Comparison of ENCODE assay signal across 11 mouse cellular contexts in the genomic region with DNA sequence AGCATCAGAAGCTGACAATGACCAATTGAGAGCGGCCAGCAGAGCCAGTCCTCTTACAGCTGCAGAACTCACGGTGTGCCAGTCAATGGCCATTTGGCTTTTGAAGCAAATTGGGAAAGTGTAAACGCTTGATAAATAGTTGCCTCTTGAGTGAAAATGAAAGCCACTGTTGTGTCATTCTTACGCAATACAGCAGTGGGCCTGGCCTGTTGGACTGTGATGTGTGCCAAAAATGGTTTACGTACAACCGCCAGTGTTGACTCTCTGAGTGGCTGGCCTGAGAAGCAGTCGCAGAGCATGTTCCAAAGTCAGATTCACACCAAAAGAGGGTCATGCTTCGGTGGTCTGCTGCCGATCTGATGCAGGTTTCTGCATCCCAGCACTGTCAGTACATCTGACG. TPM values are rescaled to one million over a fixed set of nuclear protein-coding genes. Genes with fewer than 3 reads are reported as not detected.
DNase-seq lines count a peak whose midpoint lies in the region; ATAC-seq and TF ChIP-seq lines count a peak whose summit lies in the region.
"Had no signal": no experiment of that assay in that cellular context is flagged by ENCODE, and none has a peak within 500 bp of the region (broad histone marks: within the 10 kb centered on the region; RNA-seq: fewer than 3 reads in every experiment).

No protein-coding gene starts in this region.

- peak; percentile 35 for DNase-seq in adrenal gland, adult 8-10 months
- no peak for DNase-seq in adrenal gland, postnatal 4 days (ENCODE audit: low spot score in 2 of 2)
- DNase-seq in kidney, adult 9 months: peak; percentile 74
- DNase-seq in cerebellum, postnatal 4 days (ENCODE audit: low spot score in 2 of 2): no peak
- DNase-seq in forebrain, postnatal 0 days: no peak

- no peaks in the 10 kb centered on the region for H3K9me3 ChIP-seq in kidney, embryonic 16.5 days (ENCODE audit: low read length)
- H3K9me3 ChIP-seq in liver, embryonic 16.5 days (replicated peaks; ENCODE audit: control insufficient read depth, low read length): no peaks in the 10 kb centered on the region
- no peaks in the 10 kb centered on the region for H3K9me3 ChIP-seq in forebrain, postnatal 0 days (ENCODE audit: low read length)
- H3K9me3 ChIP-seq: hindbrain, embryonic 15.5 days; neural tube, embryonic 15.5 days had no signal

- no peaks in the 10 kb centered on the region for H3K36me3 ChIP-seq in kidney, embryonic 16.5 days (ENCODE audit: insufficient read depth, low read length)
- no peaks in the 10 kb centered on the region for H3K36me3 ChIP-seq in liver, embryonic 16.5 days (ENCODE audit: control insufficient read depth, insufficient read depth)
- no peaks in the 10 kb centered on the region for H3K36me3 ChIP-seq in small intestine, adult 2 months (ENCODE audit: control insufficient read depth, insufficient read depth, low read length)
- H3K36me3 ChIP-seq in forebrain, postnatal 0 days (ENCODE audit: insufficient read depth): no peaks in the 10 kb centered on the region
- H3K36me3 ChIP-seq: hindbrain, embryonic 15.5 days; neural tube, embryonic 15.5 days had no signal

- H3K9ac ChIP-seq in kidney, embryonic 16.5 days (replicated peaks; ENCODE audit: low read length): no peak overlapping the region
- no peak overlapping the region for H3K9ac ChIP-seq in liver, embryonic 16.5 days (ENCODE audit: low read depth, low read length)
- no peak overlapping the region for H3K9ac ChIP-seq in forebrain, postnatal 0 days
- H3K9ac ChIP-seq: hindbrain, embryonic 15.5 days; neural tube, embryonic 15.5 days had no signal

- no peak overlapping the region for H3K27ac ChIP-seq in kidney, embryonic 16.5 days (ENCODE audit: low read length)
- peak overlapping the region; percentile 60; the same call in 1 of the 2 replicates for H3K27ac ChIP-seq in liver, embryonic 16.5 days (ENCODE audit: low read length)
- peak overlapping the region; percentile 8 for H3K27ac ChIP-seq in small intestine, adult 2 months (ENCODE audit: insufficient read depth, low read depth, low read length)
- H3K27ac ChIP-seq in forebrain, postnatal 0 days (ENCODE audit: low read depth, low read length): no peak overlapping the region
- H3K27ac ChIP-seq: hindbrain, embryonic 15.5 days; left cerebral cortex, adult 2 months; neural tube, embryonic 15.5 days had no signal

- H3K4me1 ChIP-seq in kidney, embryonic 16.5 days (ENCODE audit: insufficient read depth, low read length): no peaks in the 10 kb centered on the region
- peaks cover 75% of the 10 kb centered on the region for H3K4me1 ChIP-seq in liver, embryonic 16.5 days (ENCODE audit: control insufficient read depth, low read depth, low read length)
- H3K4me1 ChIP-seq in small intestine, adult 2 months (ENCODE audit: control insufficient read depth, insufficient read depth, insufficient read length, low read length): peaks cover 11% of the 10 kb centered on the region
- no peaks in the 10 kb centered on the region for H3K4me1 ChIP-seq in forebrain, postnatal 0 days (ENCODE audit: insufficient read depth)
- H3K4me1 ChIP-seq: hindbrain, embryonic 15.5 days had no signal

- 76% methylated on average over 10 of the region's 10 CpGs for WGBS in kidney, embryonic 16.5 days
- WGBS in liver, embryonic 16.5 days (ENCODE audit: insufficient replicate concordance): 69% methylated on average over 10 of the region's 10 CpGs
- WGBS in small intestine, adult 2 months: 38% methylated on average over 10 of the region's 10 CpGs
- 82% methylated on average over 10 of the region's 10 CpGs for WGBS in forebrain, postnatal 0 days

- no peak overlapping the region for H3K4me2 ChIP-seq in kidney, embryonic 16.5 days (replicated peaks; ENCODE audit: low read depth, low read length)
- peak overlapping the region; percentile 21 for H3K4me2 ChIP-seq in liver, embryonic 16.5 days (ENCODE audit: low read depth, low read length)
- H3K4me2 ChIP-seq in forebrain, postnatal 0 days (ENCODE audit: low read depth): no peak overlapping the region
- H3K4me2 ChIP-seq: hindbrain, embryonic 15.5 days; neural tube, embryonic 15.5 days had no signal

- no peaks in the 10 kb centered on the region for H3K27me3 ChIP-seq in kidney, embryonic 16.5 days (ENCODE audit: insufficient read depth, low read length)
- no peaks in the 10 kb centered on the region for H3K27me3 ChIP-seq in liver, embryonic 16.5 days (ENCODE audit: control insufficient read depth, insufficient read depth, low read depth, low read length)
- no peaks in the 10 kb centered on the region for H3K27me3 ChIP-seq in small intestine, adult 2 months (ENCODE audit: control insufficient read depth, insufficient read depth, low read length)
- no peaks in the 10 kb centered on the region for H3K27me3 ChIP-seq in forebrain, postnatal 0 days (ENCODE audit: insufficient read depth, low read length)
- H3K27me3 ChIP-seq: hindbrain, embryonic 15.5 days; neural tube, embryonic 15.5 days had no signal

- TF ChIP-seq CTCF in small intestine, adult 2 months (IDR thresholded peaks at IDR 0.05; ENCODE audit: extremely low read depth, insufficient read length, insufficient replicate concordance, low read depth, low read length): no peak
- TF ChIP-seq CTCF in forebrain, postnatal 0 days (IDR thresholded peaks at IDR 0.05; ENCODE audit: low read depth): no peak

- TF ChIP-seq POLR2A in small intestine, adult 2 months (IDR thresholded peaks at IDR 0.05; ENCODE audit: low read depth, low read length): no peak

- no peak for ATAC-seq in kidney, embryonic 16.5 days (ENCODE audit: low FRiP score, low TSS enrichment)
- ATAC-seq in liver, embryonic 16.5 days (ENCODE audit: low read depth): no peak
- ATAC-seq in forebrain, postnatal 0 days: no peak

- no peak overlapping the region for H3K4me3 ChIP-seq in kidney, embryonic 16.5 days (ENCODE audit: low read length)
- no peak overlapping the region for H3K4me3 ChIP-seq in liver, embryonic 16.5 days (ENCODE audit: low read depth, low read length)
- H3K4me3 ChIP-seq in small intestine, adult 2 months (ENCODE audit: low read depth, low read length): no peak overlapping the region
- no peak overlapping the region for H3K4me3 ChIP-seq in forebrain, postnatal 0 days (ENCODE audit: low read depth, low read length)
- H3K4me3 ChIP-seq: hindbrain, embryonic 15.5 days; left cerebral cortex, adult 2 months; neural tube, embryonic 15.5 days had no signal

RNA-seq across cellular contexts. Expression of a gene that starts 17.7 kb away (rescaled TPM):
- total RNA-seq in adrenal gland, adult 8-10 months (2022): 10 to 100 TPM; 49.4 to 93.5 (median 75.7) TPM
- total RNA-seq in adrenal gland, postnatal 4 days (2021): 10 to 100 TPM; 73.2 to 76.9 TPM
- 11.4 and 12.4 TPM in 2 replicates for polyA plus RNA-seq in kidney, embryonic 16.5 days (2015; fragmentation: Nextera tagmentation; extraction: Ambion mirVana)
- 11.5 and 11.8 TPM in 2 replicates for polyA plus RNA-seq in liver, embryonic 16.5 days (2015; fragmentation: Nextera tagmentation; extraction: Ambion mirVana)
- 19.8 and 31.7 TPM in 2 replicates for polyA plus RNA-seq in small intestine, adult 2 months (2012; rRNA removed)
- total RNA-seq in forebrain, postnatal 0 days (2014; rRNA removed): 44.6 and 48.8 TPM in 2 replicates
- 9.7 and 13.1 TPM in 2 replicates for polyA plus RNA-seq in forebrain, postnatal 0 days (2015; fragmentation: Nextera tagmentation; extraction: Ambion mirVana)

RNA-seq across cellular contexts. Expression of a gene that starts 27.4 kb away (rescaled TPM):
- 10 to 100 TPM; 48.8 to 67.7 (median 62.8) TPM for total RNA-seq in adrenal gland, adult 8-10 months (2022)
- 10 to 100 TPM; 55.8 to 58.8 TPM for total RNA-seq in adrenal gland, postnatal 4 days (2021)
- polyA plus RNA-seq in kidney, embryonic 16.5 days (2015; fragmentation: Nextera tagmentation; extraction: Ambion mirVana): 71.2 and 71.9 TPM in 2 replicates
- polyA plus RNA-seq in liver, embryonic 16.5 days (2015; fragmentation: Nextera tagmentation; extraction: Ambion mirVana): 28.0 and 30.9 TPM in 2 replicates
- 6.1 and 12.9 TPM in 2 replicates for polyA plus RNA-seq in small intestine, adult 2 months (2012; rRNA removed)
- 13.7 and 16.5 TPM in 2 replicates for total RNA-seq in forebrain, postnatal 0 days (2014; rRNA removed)
- polyA plus RNA-seq in forebrain, postnatal 0 days (2015; fragmentation: Nextera tagmentation; extraction: Ambion mirVana): 16.6 and 22.1 TPM in 2 replicates

Comparison
In these comparisons a context has a peak if more than half of its experiments do, and no peak if none do; other contexts are left out.
1. DNase-seq: peak in adrenal gland, adult 8-10 months (single experiment) and kidney, adult 9 months (single experiment); none in adrenal gland, postnatal 4 days (0 of 2), cerebellum, postnatal 4 days (0 of 2) and forebrain, postnatal 0 days (single experiment).
2. H3K27ac ChIP-seq: peak in liver, embryonic 16.5 days (single experiment) and small intestine, adult 2 months (single experiment); none in kidney, embryonic 16.5 days (single experiment) and forebrain, postnatal 0 days (single experiment).